Mouse (Mus musculus) midbrain, embryonic 12.5 days (tissue): Measurements from ENCODE around the gene Cyp2s1. TPM values are rescaled to one million over a fixed set of nuclear protein-coding genes. Genes with fewer than 3 reads are reported as not detected.
"Not testable (repeated sequence)": the region's sequence is repeated elsewhere in the genome, so short reads cannot be mapped to it uniquely, and the experiment has no call there.

Source experiments
- ATAC-seq: fragments of 200-750 bp; cut with Nextera tagmentation; 2 replicates; pipeline ENCODE4 v1.8.0; 2017; ENCODE audit warnings: low read depth, moderate TSS enrichment, moderate library complexity; ENCODE audit not compliant: low FRiP score
- H3K27ac ChIP-seq: fragments of 300-500 bp; sonication (generic); replicated peaks from 2 replicates; pipeline ENCODE4 v1.5.1; 2016; ENCODE audit warnings: mild to moderate bottlenecking
- H3K27me3 ChIP-seq: fragments of 300-500 bp; sonication (generic); 2 replicates; pipeline ENCODE4 v1.6.1; 2016; ENCODE audit warnings: mild to moderate bottlenecking
- H3K36me3 ChIP-seq: fragments of 300-500 bp; sonication (generic); 2 replicates; pipeline ENCODE4 v1.6.1; 2016
- H3K4me1 ChIP-seq: fragments of 300-500 bp; sonication (generic); 2 replicates; pipeline ENCODE4 v1.6.1; 2016
- H3K4me2 ChIP-seq: fragments of 300-500 bp; sonication (generic); replicated peaks from 2 replicates; pipeline ENCODE4 v1.6.1; 2016; ENCODE audit warnings: mild to moderate bottlenecking, moderate library complexity
- H3K4me3 ChIP-seq: fragments of 300-500 bp; sonication (generic); 2 replicates; pipeline ENCODE4 v1.5.1; 2016; ENCODE audit warnings: mild to moderate bottlenecking
- H3K9ac ChIP-seq: fragments of 300-500 bp; sonication (generic); replicated peaks from 2 replicates; pipeline ENCODE4 v1.6.1; 2016; ENCODE audit warnings: mild to moderate bottlenecking, moderate library complexity
- H3K9me3 ChIP-seq: fragments of 300-500 bp; sonication (generic); 2 replicates; pipeline ENCODE4 v1.6.1; 2016; ENCODE audit warnings: mild to moderate bottlenecking
- WGBS: fragments of 180-500 bp; shearing (Covaris S2); methylation state at CpG from one replicate; pipeline ENCODE4 v1.1.7; 2016; 5-methylcytosine and 5-hydroxymethylcytosine counted together
- polyA plus RNA-seq: library from polyadenylated mRNA; unstranded; fragments of >200 nt; fragmentation: Nextera tagmentation; extraction: Ambion mirVana; gene quantifications from 2 replicates; pipeline ENCODE4 v1.2.1, GENCODE M21; 2016

Cyp2s1 gene
- polyA plus RNA-seq, 1 experiment from 2014 or later = 0.64 TPM

DNA sequence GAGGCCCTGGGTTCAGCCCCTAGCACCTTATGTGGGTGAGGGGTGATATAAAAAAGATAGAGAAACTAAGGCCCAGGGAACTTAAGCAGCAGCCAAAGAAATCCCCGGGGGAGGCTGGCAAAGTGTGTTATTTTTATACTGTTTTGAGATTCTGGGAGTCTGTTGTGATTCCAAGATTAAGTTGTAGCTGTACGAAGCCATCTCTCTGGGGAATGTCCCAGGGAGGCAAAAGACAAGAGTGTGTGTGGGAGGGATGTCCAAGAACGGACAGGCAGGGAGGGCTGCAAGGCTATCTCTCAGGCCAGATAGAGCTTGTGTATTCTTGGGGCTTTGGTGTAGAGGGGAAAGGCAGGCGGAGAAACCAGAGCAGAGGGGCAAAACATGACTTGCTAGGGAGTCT lies 11.9 kb downstream of the Cyp2s1 start:
- WGBS = 77% methylated on average over 4 of the region's 4 CpGs
- Histone ChIP-seq H3K27me3 (no peaks in the 10 kb centered on the region), H3K27ac (no peak overlapping the region), H3K9ac (no peak overlapping the region), H3K9me3 (no peaks in the 10 kb centered on the region), H3K4me1 (peaks cover 7% of the 10 kb centered on the region), H3K4me3 (no peak overlapping the region), H3K36me3 (no peaks in the 10 kb centered on the region), H3K4me2 (no peak overlapping the region)
- ATAC-seq = no peak

DNA sequence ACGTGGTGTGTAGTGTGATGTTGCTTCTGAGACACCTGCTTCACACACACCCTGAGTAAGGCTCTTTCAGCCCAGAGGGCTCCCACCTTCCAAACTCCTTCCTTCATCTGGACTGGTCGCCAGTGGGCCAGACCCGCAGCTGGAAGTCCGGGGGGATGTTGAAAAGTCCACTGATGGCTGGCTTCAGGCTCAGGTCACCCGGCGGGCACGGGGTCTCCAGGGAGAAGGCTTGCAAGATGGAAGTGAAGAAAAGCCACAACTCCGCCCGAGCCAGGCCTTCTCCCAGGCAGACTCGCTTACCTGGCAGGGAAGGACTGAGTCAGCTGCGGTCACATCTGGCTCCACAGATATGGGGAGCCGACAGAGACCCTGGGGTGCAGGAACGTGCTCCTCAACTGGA lies 13.3 kb downstream of the Cyp2s1 start:
- H3K9ac ChIP-seq = no peak overlapping the region
- peaks cover 4% of the 10 kb centered on the region; the same call in 1 of the 2 replicates for H3K9me3 ChIP-seq
- 77% methylated on average over 13 of the region's 13 CpGs for WGBS
- H3K27me3 ChIP-seq = no peaks in the 10 kb centered on the region
- no peak for ATAC-seq
- no peak overlapping the region for H3K4me3 ChIP-seq
- H3K27ac ChIP-seq = no peak overlapping the region
- H3K4me1 ChIP-seq = peaks cover 7% of the 10 kb centered on the region
- no peak overlapping the region for H3K4me2 ChIP-seq
- no peaks in the 10 kb centered on the region for H3K36me3 ChIP-seq

DNA sequence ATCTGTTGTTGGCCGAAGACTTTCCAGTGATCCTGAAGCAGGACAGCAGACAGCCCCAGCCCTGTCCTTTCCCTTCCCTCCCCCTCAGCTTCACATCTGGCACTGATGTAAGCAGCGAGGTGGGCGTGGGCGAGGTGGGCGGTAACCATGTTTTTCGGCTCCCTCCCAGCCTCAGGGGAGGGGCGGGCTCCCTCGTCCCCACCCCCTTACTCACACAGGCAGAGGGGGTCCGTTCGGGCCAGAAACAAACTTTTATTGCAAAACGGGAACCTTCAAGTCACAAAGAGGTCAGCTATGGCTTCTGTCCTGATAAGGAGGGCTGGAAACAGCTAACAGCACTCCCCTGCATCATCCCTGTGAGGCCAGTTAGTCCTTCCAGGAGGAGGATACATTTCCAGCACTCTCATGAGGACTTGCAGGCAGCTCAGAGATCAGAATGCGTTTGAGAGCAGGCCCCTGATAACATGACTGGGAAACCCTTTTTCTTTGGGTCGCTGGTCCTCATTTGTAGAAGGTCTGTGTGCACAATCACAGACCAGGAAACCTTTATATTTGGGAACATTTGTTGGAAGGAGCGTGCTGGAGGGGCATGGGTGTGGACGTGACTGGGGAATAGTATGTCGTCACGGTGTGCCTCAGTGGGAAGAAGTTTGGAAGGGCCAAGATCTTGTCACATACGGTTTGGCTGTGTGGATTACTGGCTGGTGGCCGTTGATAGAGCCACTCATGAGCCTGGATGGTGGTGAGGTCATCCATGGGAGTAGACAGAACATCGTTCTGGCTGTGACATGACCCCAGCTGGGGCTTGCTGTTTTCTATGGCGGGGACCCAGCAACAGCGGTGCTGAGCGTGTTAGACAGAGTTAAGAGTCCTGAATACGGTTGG lies 14.2 kb downstream of the Cyp2s1 start:
- Histone ChIP-seq H3K9me3 (peaks cover 7% of the 10 kb centered on the region; the same call in 1 of the 2 replicates), H3K4me2 (peak overlapping the region; percentile 28; the same call in 1 of the 2 replicates), H3K27ac (no peak overlapping the region), H3K9ac (peak overlapping the region; percentile 20; the same call in 1 of the 2 replicates), H3K4me3 (no peak overlapping the region), H3K36me3 (no peaks in the 10 kb centered on the region), H3K4me1 (peaks cover 7% of the 10 kb centered on the region), H3K27me3 (no peaks in the 10 kb centered on the region)
- WGBS = 32% methylated on average over 24 of the region's 24 CpGs
- no peak for ATAC-seq

DNA sequence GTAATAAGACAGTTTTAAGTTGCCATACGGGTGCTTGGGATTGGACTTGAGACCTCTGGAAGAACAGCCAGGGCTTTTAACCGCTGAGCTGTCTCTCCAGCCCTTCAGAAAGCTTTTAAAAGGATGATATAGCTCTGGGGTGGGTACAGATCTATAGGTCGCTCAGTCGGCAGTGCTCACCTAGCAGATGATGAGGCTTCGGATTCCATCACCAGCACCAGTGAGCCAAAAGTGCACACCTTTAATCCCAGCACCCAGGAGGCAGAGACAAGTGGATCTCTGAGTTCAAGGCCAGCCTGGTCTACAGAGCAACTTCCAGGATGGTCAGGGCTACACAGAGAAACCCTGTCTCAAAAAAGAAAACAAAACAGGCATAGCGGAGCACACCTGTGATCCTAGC lies 15.7 kb downstream of the Cyp2s1 start:
- ATAC-seq = no peak
- no peak overlapping the region for H3K9ac ChIP-seq
- no peak overlapping the region for H3K4me3 ChIP-seq
- H3K36me3 ChIP-seq = no peaks in the 10 kb centered on the region
- H3K9me3 ChIP-seq = peaks cover 7% of the 10 kb centered on the region; the same call in 1 of the 2 replicates
- H3K27me3 ChIP-seq = no peaks in the 10 kb centered on the region
- 89% methylated on average over 6 of the region's 6 CpGs for WGBS
- no peak overlapping the region for H3K4me2 ChIP-seq
- peaks cover 7% of the 10 kb centered on the region for H3K4me1 ChIP-seq
- H3K27ac ChIP-seq = no peak overlapping the region

DNA sequence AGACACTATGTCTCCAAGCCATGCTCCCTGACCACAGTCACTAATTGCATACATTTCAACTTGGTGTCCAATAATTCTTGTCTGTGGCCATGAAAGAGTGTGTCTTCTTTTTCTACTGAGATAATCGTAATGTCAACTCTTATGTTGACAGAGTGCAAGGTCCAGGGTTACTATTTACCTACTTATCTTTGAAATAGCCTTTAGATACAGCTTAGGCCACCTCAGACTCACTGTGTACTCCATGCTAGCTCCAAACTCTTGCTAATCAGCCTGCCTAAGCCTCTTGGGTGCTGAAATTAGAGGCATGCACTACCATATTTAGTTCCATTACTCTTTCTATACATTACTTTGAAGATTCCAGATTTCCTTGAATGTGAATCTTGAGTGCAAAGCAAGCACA lies 17.3 kb downstream of the Cyp2s1 start:
- Histone ChIP-seq H3K4me3 (no peak overlapping the region), H3K9ac (no peak overlapping the region), H3K27ac (no peak overlapping the region), H3K9me3 (peaks cover 7% of the 10 kb centered on the region; the same call in 1 of the 2 replicates), H3K36me3 (no peaks in the 10 kb centered on the region), H3K4me2 (no peak overlapping the region), H3K4me1 (peaks cover 7% of the 10 kb centered on the region), H3K27me3 (no peaks in the 10 kb centered on the region)
- 82% methylated on average over 1 of the region's 1 CpGs for WGBS
- no peak for ATAC-seq

DNA sequence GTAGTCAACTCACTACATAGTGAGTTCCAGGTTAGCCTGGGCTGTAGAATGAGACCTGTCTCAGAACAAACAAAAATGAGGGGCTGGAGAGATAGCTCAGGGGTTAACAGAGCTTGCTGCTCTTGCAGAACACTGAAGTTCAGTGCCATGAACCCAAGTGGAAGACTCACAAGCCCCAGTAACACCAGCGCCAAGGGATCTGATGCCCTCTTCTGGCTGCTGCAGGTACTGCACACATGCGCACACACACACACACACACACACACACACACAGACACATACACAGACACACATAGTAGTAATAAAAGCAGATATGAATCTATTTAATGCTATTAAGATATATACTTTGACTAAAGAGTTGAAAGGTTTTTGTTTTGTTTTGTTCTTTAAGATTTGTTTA lies 18.2 kb downstream of the Cyp2s1 start:
- no peak for ATAC-seq
- H3K27me3 ChIP-seq = no peaks in the 10 kb centered on the region

DNA sequence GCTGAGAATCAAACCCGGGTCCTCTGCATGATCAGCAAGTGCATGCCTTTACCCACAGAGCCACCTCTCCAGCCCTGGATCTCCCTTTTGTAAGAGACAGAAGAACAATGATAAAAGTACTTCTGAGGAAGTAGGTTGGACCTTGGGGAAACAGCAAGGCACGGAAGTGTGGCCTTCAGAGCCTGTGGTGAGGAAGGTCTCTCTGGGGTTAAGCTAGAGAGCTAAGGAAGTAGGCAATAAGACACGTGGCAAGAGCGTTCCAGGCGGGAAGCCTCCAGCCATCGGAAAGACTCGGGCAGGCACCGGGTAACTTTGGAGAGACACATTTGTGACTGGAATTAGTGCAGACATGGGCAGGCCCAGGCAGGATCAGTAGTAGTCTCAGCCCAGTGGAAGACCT lies 21.9 kb downstream of the Cyp2s1 start:
- no peaks in the 10 kb centered on the region for H3K27me3 ChIP-seq
- H3K9ac ChIP-seq = no peak overlapping the region
- WGBS = 86% methylated on average over 8 of the region's 8 CpGs
- H3K4me1 ChIP-seq = no peaks in the 10 kb centered on the region
- no peak overlapping the region for H3K4me3 ChIP-seq
- H3K36me3 ChIP-seq = no peaks in the 10 kb centered on the region
- no peak for ATAC-seq
- no peak overlapping the region for H3K4me2 ChIP-seq
- H3K27ac ChIP-seq = no peak overlapping the region
- peaks cover 7% of the 10 kb centered on the region; the same call in 1 of the 2 replicates for H3K9me3 ChIP-seq

More for the DNA sequence above, 18.2 kb downstream of the Cyp2s1 start:
- Histone ChIP-seq H3K4me1 (peaks cover 7% of the 10 kb centered on the region), H3K9me3 (peaks cover 7% of the 10 kb centered on the region; the same call in 1 of the 2 replicates), H3K4me2 (no peak overlapping the region), H3K36me3 (no peaks in the 10 kb centered on the region), H3K4me3 (no peak overlapping the region), H3K9ac (no peak overlapping the region), H3K27ac (no peak overlapping the region)
- 79% methylated on average over 2 of the region's 2 CpGs for WGBS

DNA sequence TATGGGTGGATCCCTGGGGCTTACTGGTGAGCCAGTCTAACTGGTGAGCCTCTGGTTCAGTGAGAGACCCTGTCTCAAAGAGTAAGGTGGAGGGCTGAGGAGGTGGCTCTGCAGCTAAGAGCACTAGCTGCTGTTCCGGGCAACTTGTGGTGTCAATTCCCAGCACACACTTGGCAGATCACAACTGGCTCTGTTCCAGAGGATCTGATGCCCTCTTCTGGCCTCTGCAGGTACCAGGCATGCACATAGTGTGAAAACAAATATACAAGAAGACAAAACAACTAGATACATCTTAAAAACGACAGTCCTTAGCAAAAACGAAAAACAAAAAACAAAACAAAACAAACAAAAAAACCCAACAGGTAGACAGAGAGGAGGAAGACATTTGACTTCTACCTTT lies 23.0 kb downstream of the Cyp2s1 start:
- ATAC-seq = no peak
- Histone ChIP-seq H3K36me3 (no peaks in the 10 kb centered on the region), H3K9me3 (peaks cover 5% of the 10 kb centered on the region; the same call in 1 of the 2 replicates), H3K9ac (no peak overlapping the region), H3K4me1 (peaks cover 8% of the 10 kb centered on the region), H3K27me3 (no peaks in the 10 kb centered on the region), H3K4me2 (no peak overlapping the region), H3K4me3 (no peak overlapping the region), H3K27ac (no peak overlapping the region)
- 52% methylated on average over 3 of the region's 3 CpGs for WGBS

DNA sequence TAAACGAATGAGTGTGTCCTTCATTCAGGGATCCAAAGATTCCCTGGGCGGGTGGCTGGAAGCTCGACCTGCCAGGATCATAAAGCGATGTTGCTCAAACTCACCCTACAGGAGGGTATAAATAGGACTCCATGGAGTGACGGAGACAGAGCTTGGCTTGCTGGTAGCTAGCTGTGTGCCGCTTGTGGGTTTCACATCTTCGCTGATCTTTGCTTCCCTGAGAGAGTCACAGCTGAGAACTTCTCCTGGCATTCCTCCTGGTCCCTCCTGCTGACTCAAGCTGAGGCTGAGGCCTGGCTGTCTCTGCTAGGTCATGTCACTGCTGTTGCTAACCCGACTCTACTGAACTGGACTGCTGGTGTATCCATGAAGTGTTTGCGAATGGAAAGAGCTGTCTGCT lies 23.7 kb downstream of the Cyp2s1 start:
- not testable (repeated sequence) for H3K36me3 ChIP-seq, H3K4me3 ChIP-seq, H3K9me3 ChIP-seq, H3K9ac ChIP-seq, H3K4me2 ChIP-seq, H3K27me3 ChIP-seq, ATAC-seq, H3K27ac ChIP-seq
- WGBS = 75% methylated on average over 9 of the region's 9 CpGs
- H3K4me1 ChIP-seq = peaks cover 15% of the 10 kb centered on the region

DNA sequence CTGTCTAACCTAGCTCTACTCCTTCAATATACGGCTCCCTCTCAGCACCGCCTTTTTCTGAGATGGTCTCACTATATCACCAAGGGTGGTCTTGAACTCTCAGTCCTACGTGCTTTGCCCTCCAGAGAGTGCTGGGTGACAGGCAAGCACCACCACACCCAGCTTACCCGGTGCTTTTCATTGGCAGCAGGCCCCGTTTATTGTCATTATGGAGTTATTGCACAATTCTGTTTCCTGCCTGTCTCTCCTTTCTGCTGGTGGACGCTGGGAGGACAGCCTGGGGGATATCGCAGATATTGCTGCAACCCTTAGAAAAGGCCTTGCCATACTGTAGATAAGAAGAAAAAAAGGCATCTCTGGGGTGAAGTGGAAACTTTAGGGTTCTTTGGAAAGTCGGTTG lies 26.1 kb downstream of the Cyp2s1 start:
- 79% methylated on average over 8 of the region's 8 CpGs for WGBS
- H3K4me1 ChIP-seq = peaks cover 25% of the 10 kb centered on the region
- ATAC-seq = no peak
- H3K4me3 ChIP-seq = no peak overlapping the region
- no peaks in the 10 kb centered on the region for H3K27me3 ChIP-seq
- no peak overlapping the region for H3K4me2 ChIP-seq
- no peaks in the 10 kb centered on the region for H3K9me3 ChIP-seq
- no peak overlapping the region for H3K9ac ChIP-seq
- no peaks in the 10 kb centered on the region for H3K36me3 ChIP-seq
- H3K27ac ChIP-seq = no peak overlapping the region

DNA sequence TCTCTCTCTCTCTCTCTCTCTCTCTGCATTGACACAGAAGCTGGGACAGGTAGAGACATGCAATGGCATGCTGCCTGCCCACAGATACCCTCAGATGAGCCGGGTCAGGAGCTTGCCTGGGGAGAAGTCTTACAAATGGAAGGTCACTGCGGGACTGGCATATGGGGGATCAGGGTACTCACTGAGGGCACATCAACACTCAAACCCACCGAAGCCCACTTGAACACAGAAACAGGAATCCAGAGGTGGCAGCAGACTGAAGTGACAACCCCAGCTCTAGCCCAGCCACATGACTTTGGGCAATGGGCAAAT lies 27.6 kb downstream of the Cyp2s1 start:
- H3K36me3 ChIP-seq = no peaks in the 10 kb centered on the region
- H3K4me2 ChIP-seq = peak overlapping the region; percentile 83
- ATAC-seq = no peak
- no peaks in the 10 kb centered on the region for H3K9me3 ChIP-seq
- H3K9ac ChIP-seq = 0 out of 2 replicates have a peak overlapping the region, but pooled peaks have one; percentile 66
- H3K27ac ChIP-seq = no peak overlapping the region
- H3K4me1 ChIP-seq = peaks cover 25% of the 10 kb centered on the region
- no peaks in the 10 kb centered on the region for H3K27me3 ChIP-seq
- 25% methylated on average over 3 of the region's 3 CpGs for WGBS
- H3K4me3 ChIP-seq = peak overlapping the region; percentile 50

DNA sequence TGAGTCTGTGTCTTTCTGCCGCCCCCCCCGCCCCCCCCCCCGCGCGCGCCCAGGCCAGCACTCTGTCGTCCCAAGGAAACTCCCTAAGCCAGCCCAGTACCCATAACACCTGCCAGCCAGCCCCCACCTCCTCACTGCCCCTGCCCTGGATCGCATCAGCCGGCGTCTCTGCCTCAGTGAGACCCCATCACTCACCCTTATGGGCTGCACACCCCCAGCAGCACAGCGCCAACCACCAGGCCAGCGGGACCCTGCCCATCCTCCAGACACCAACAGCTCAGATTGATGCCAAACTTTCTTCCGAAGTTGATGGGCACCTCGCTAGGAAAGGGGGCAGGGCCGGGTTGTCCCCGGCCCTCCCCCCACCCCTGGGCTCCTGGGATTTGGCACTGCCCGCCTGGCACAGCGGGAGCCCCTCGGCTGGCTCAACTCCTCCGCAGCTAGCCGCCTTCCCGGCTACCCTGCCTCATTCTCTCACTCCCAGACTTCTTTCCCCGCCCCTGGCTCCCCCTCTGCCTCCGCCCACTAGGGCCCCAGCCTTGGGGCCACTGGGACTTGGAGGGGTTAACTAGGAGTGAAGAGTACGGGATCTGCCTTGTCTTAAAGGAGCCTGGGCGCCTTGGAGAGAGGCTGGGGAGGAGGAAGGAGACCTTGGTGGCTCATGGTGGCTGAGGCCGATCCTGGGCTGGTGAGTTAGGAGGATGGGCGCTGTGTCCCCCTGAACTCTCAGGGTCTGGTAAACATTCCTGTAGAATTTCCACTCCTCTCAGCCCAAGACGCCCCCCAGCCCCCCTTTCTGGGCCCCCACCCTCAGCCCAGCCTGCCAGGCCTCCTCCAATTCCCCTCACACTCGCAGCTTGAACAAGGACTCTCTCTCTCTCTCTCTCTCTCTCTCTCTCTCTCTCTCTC lies 28.2 kb downstream of the Cyp2s1 start, which contains the start of gene Axl:
Axl (minus strand) TSS at position 486 of the 909 bp plus-strand sequence.
- no peaks in the 10 kb centered on the region for H3K27me3 ChIP-seq
- H3K4me1 ChIP-seq = peaks cover 25% of the 10 kb centered on the region
- under 1% methylated on average over 24 of the region's 30 CpGs for WGBS
- H3K27ac ChIP-seq = 0 out of 2 replicates have a peak within 1 kb of the TSS, but pooled peaks have one; percentile 16
- ATAC-seq = peak; percentile 90
- no peaks in the 10 kb centered on the region for H3K36me3 ChIP-seq
- H3K9me3 ChIP-seq = no peaks in the 10 kb centered on the region
- peak within 1 kb of the TSS; percentile 50 for H3K4me3 ChIP-seq
- peak within 1 kb of the TSS; percentile 66 for H3K9ac ChIP-seq
- peak within 1 kb of the TSS; percentile 83 for H3K4me2 ChIP-seq
